Mouse (Mus musculus): ENCODE data around the gene 4632433K11Rik. TPM values are rescaled to one million over a fixed set of nuclear protein-coding genes. Genes with fewer than 3 reads are reported as not detected.

4632433K11Rik gene
- polyA plus RNA-seq, 1 experiment from 2014 or later, result not detected

- 48% methylated on average over 5 of the region's 5 CpGs for WGBS
- Histone ChIP-seq H3K27ac (replicated peaks) (0 out of 2 replicates have a peak overlapping the region, but pooled peaks have one; percentile 94), H3K27me3 (no peaks in the 10 kb centered on the region), H3K4me1 (peaks cover 19% of the 10 kb centered on the region), H3K9ac (replicated peaks) (peak overlapping the region; percentile 87), H3K4me3 (peak overlapping the region; percentile 72), H3K4me2 (replicated peaks) (peak overlapping the region; percentile 76), H3K9me3 (no peaks in the 10 kb centered on the region), H3K36me3 (peaks cover 27% of the 10 kb centered on the region)
- ATAC-seq (replicated peaks), result no peak
Measured at GRCm38 (mm10) chr7:5021197-5021596, 12.7 kb upstream of the 4632433K11Rik start.

- 95% methylated on average over 22 of the region's 22 CpGs for WGBS
Measured at GRCm38 (mm10) chr7:5029543-5029942, 4.4 kb upstream of the 4632433K11Rik start.

GRCm38 (mm10) chr7:5029946-5030345 lies 4.0 kb upstream of the 4632433K11Rik start:
- 95% methylated on average over 21 of the region's 21 CpGs for WGBS

More at GRCm38 (mm10) chr7:5029543-5029942, 4.4 kb upstream of the 4632433K11Rik start:
- no peaks in the 10 kb centered on the region for H3K4me1 ChIP-seq
- peaks cover 66% of the 10 kb centered on the region for H3K36me3 ChIP-seq
- no peak overlapping the region for H3K27ac ChIP-seq (replicated peaks)
- no peak overlapping the region for H3K9ac ChIP-seq (replicated peaks)
- H3K4me3 ChIP-seq, result no peak overlapping the region
- H3K27me3 ChIP-seq, result no peaks in the 10 kb centered on the region
- no peak overlapping the region for H3K4me2 ChIP-seq (replicated peaks)
- no peak for ATAC-seq (replicated peaks)
- no peaks in the 10 kb centered on the region for H3K9me3 ChIP-seq

GRCm38 (mm10) chr7:5030554-5031275 lies 3.2 kb upstream of the 4632433K11Rik start:
- Histone ChIP-seq H3K4me1 (no peaks in the 10 kb centered on the region), H3K36me3 (peaks cover 71% of the 10 kb centered on the region), H3K4me2 (replicated peaks) (no peak overlapping the region), H3K27ac (replicated peaks) (no peak overlapping the region), H3K9me3 (no peaks in the 10 kb centered on the region), H3K27me3 (no peaks in the 10 kb centered on the region), H3K4me3 (no peak overlapping the region), H3K9ac (replicated peaks) (no peak overlapping the region)
- WGBS, result 88% methylated on average over 63 of the region's 63 CpGs
- ATAC-seq (replicated peaks), result no peak

More at GRCm38 (mm10) chr7:5029946-5030345, 4.0 kb upstream of the 4632433K11Rik start:
- Histone ChIP-seq H3K27me3 (no peaks in the 10 kb centered on the region), H3K4me3 (no peak overlapping the region), H3K36me3 (peaks cover 66% of the 10 kb centered on the region), H3K27ac (replicated peaks) (no peak overlapping the region), H3K4me2 (replicated peaks) (no peak overlapping the region), H3K9ac (replicated peaks) (no peak overlapping the region), H3K9me3 (no peaks in the 10 kb centered on the region), H3K4me1 (no peaks in the 10 kb centered on the region)
- ATAC-seq (replicated peaks), result no peak

GRCm38 (mm10) chr7:5031496-5031895 lies 2.4 kb upstream of the 4632433K11Rik start:
- H3K4me3 ChIP-seq, result no peak overlapping the region
- no peak overlapping the region for H3K27ac ChIP-seq (replicated peaks)
- 83% methylated on average over 46 of the region's 46 CpGs for WGBS
- H3K9ac ChIP-seq (replicated peaks), result no peak overlapping the region
- ATAC-seq (replicated peaks), result no peak
- no peaks in the 10 kb centered on the region for H3K27me3 ChIP-seq
- no peak overlapping the region for H3K4me2 ChIP-seq (replicated peaks)
- peaks cover 79% of the 10 kb centered on the region for H3K36me3 ChIP-seq
- H3K9me3 ChIP-seq, result no peaks in the 10 kb centered on the region
- no peaks in the 10 kb centered on the region for H3K4me1 ChIP-seq

- Histone ChIP-seq H3K4me1 (peaks cover 22% of the 10 kb centered on the region), H3K36me3 (peaks cover 57% of the 10 kb centered on the region), H3K4me3 (no peak overlapping the region), H3K9me3 (no peaks in the 10 kb centered on the region), H3K9ac (replicated peaks) (no peak overlapping the region), H3K4me2 (replicated peaks) (no peak overlapping the region), H3K27ac (replicated peaks) (no peak overlapping the region), H3K27me3 (no peaks in the 10 kb centered on the region)
- no peak for ATAC-seq (replicated peaks)
- WGBS, result 98% methylated on average over 17 of the region's 17 CpGs
Measured at GRCm38 (mm10) chr7:5035628-5036027, 1.7 kb downstream of the 4632433K11Rik start.

- Histone ChIP-seq H3K27me3 (no peaks in the 10 kb centered on the region), H3K9ac (replicated peaks) (no peak overlapping the region), H3K27ac (replicated peaks) (no peak overlapping the region), H3K9me3 (no peaks in the 10 kb centered on the region), H3K4me1 (peaks cover 22% of the 10 kb centered on the region), H3K4me2 (replicated peaks) (no peak overlapping the region), H3K4me3 (no peak overlapping the region), H3K36me3 (peaks cover 51% of the 10 kb centered on the region)
- ATAC-seq (replicated peaks), result no peak
- 95% methylated on average over 9 of the region's 9 CpGs for WGBS
Measured at GRCm38 (mm10) chr7:5036136-5036535, 2.2 kb downstream of the 4632433K11Rik start.

GRCm38 (mm10) chr7:5037026-5037425 lies 3.1 kb downstream of the 4632433K11Rik start:
- no peak overlapping the region for H3K4me3 ChIP-seq
- H3K4me2 ChIP-seq (replicated peaks), result no peak overlapping the region
- H3K27me3 ChIP-seq, result no peaks in the 10 kb centered on the region
- H3K27ac ChIP-seq (replicated peaks), result no peak overlapping the region
- H3K9ac ChIP-seq (replicated peaks), result no peak overlapping the region
- H3K36me3 ChIP-seq, result peaks cover 43% of the 10 kb centered on the region
- 93% methylated on average over 7 of the region's 7 CpGs for WGBS
- H3K9me3 ChIP-seq, result no peaks in the 10 kb centered on the region
- no peak for ATAC-seq (replicated peaks)
- peaks cover 22% of the 10 kb centered on the region for H3K4me1 ChIP-seq

- peak overlapping the region; percentile 58 for H3K4me2 ChIP-seq (replicated peaks)
Measured at GRCm38 (mm10) chr7:5037467-5037866, 3.5 kb downstream of the 4632433K11Rik start.

GRCm38 (mm10) chr7:5038109-5038732 lies 4.3 kb downstream of the 4632433K11Rik start, which contains the start of gene Zfp784:
Zfp784 (minus strand) TSS chr7:5038446.
- peak within 1 kb of the TSS; percentile 58 for H3K4me2 ChIP-seq (replicated peaks)
- H3K9ac ChIP-seq (replicated peaks), result peak within 1 kb of the TSS; percentile 87
- WGBS, result under 1% methylated on average over 48 of the region's 48 CpGs
- H3K27ac ChIP-seq (replicated peaks), result peak within 1 kb of the TSS; percentile 98
- no peaks in the 10 kb centered on the region for H3K27me3 ChIP-seq
- H3K36me3 ChIP-seq, result peaks cover 31% of the 10 kb centered on the region
- H3K9me3 ChIP-seq, result no peaks in the 10 kb centered on the region
- H3K4me1 ChIP-seq, result peaks cover 22% of the 10 kb centered on the region
- ATAC-seq (replicated peaks), result peak; percentile 97
- peak within 1 kb of the TSS; percentile 96 for H3K4me3 ChIP-seq

More at GRCm38 (mm10) chr7:5037467-5037866, 3.5 kb downstream of the 4632433K11Rik start:
- no peaks in the 10 kb centered on the region for H3K27me3 ChIP-seq
- H3K9me3 ChIP-seq, result no peaks in the 10 kb centered on the region
- 88% methylated on average over 8 of the region's 8 CpGs for WGBS
- H3K27ac ChIP-seq (replicated peaks), result peak overlapping the region; percentile 98
- H3K4me1 ChIP-seq, result peaks cover 22% of the 10 kb centered on the region
- peak overlapping the region; percentile 87; the same call in 1 of the 2 replicates for H3K9ac ChIP-seq (replicated peaks)
- ATAC-seq (replicated peaks), result no peak
- peaks cover 38% of the 10 kb centered on the region for H3K36me3 ChIP-seq
- peak overlapping the region; percentile 96 for H3K4me3 ChIP-seq

GRCm38 (mm10) chr7:5038940-5039339 lies 5.0 kb downstream of the 4632433K11Rik start:
- no peaks in the 10 kb centered on the region for H3K9me3 ChIP-seq
- 32% methylated on average over 5 of the region's 5 CpGs for WGBS
- H3K27me3 ChIP-seq, result no peaks in the 10 kb centered on the region
- peak overlapping the region; percentile 58 for H3K4me2 ChIP-seq (replicated peaks)
- H3K9ac ChIP-seq (replicated peaks), result peak overlapping the region; percentile 87
- peaks cover 24% of the 10 kb centered on the region for H3K36me3 ChIP-seq
- 0 out of 2 replicates have a peak overlapping the region, but pooled peaks have one; percentile 98 for H3K27ac ChIP-seq (replicated peaks)
- H3K4me3 ChIP-seq, result peak overlapping the region; percentile 96
- H3K4me1 ChIP-seq, result peaks cover 22% of the 10 kb centered on the region
- ATAC-seq (replicated peaks), result no peak

- Histone ChIP-seq H3K36me3 (no peaks in the 10 kb centered on the region), H3K9me3 (no peaks in the 10 kb centered on the region), H3K4me3 (no peak overlapping the region), H3K4me2 (replicated peaks) (no peak overlapping the region), H3K27me3 (no peaks in the 10 kb centered on the region), H3K9ac (replicated peaks) (no peak overlapping the region), H3K27ac (replicated peaks) (no peak overlapping the region), H3K4me1 (no peaks in the 10 kb centered on the region)
- no peak for ATAC-seq (replicated peaks)
- 83% methylated on average over 2 of the region's 2 CpGs for WGBS
Measured at GRCm38 (mm10) chr7:5044981-5045380, 11.1 kb downstream of the 4632433K11Rik start.
